Mouse (Mus musculus) liver, embryonic 14.5 days (tissue): ENCODE results near the gene Wfs1.

ENCODE experiments used
- CTCF ChIP-seq: IDR thresholded peaks from 2 replicates; pipeline ENCODE4 v1.5.1; 2016; ENCODE audit warnings: antibody characterized with exemption, low read depth, control low read depth
- EP300 ChIP-seq: IDR thresholded peaks from 2 replicates; pipeline ENCODE4 v1.6.1; 2016; ENCODE audit warnings: antibody characterized with exemption, low read depth

GRCm38 (mm10) chr5:36990631-36991350 is 1.8 kb upstream of the Wfs1 start:
- no peak for TF ChIP-seq CTCF
- no peak for TF ChIP-seq EP300
